Mouse (Mus musculus) ES-E14 (cell line): ENCODE measurements around the gene Ptgds. TPM values are rescaled to one million over a fixed set of nuclear protein-coding genes. Genes with fewer than 3 reads are reported as not detected.

Experiments used
- DNase-seq: peaks from one replicate; pipeline ENCODE4 v3.0.0-alpha.2; 2013; ENCODE audit warnings: low read depth, low spot score
- H3K27ac ChIP-seq: 2 replicates; pipeline ENCODE4 v1.5.1; 2012; ENCODE audit warnings: low read depth, mild to moderate bottlenecking, low read length, moderate library complexity, mixed read lengths; ENCODE audit not compliant: poor library complexity, insufficient read depth, severe bottlenecking
- H3K36me3 ChIP-seq: 2 replicates; pipeline ENCODE4 v1.6.1; 2012; ENCODE audit warnings: mild to moderate bottlenecking, low read length, moderate library complexity, mixed read lengths; ENCODE audit not compliant: control insufficient read depth, poor library complexity, insufficient read depth, severe bottlenecking
- H3K4me1 ChIP-seq, 2 experiments: fragments of 150-350 bp in 1 of 2; sonication (generic) in 1 of 2; 2 replicates each; pipeline ENCODE4 v1.6.1; 2012; ENCODE audit warnings: low read length in 2 of 2, mild to moderate bottlenecking in 1 of 2, mixed read lengths in 1 of 2; ENCODE audit not compliant: control insufficient read depth in 2 of 2, insufficient read depth in 2 of 2, poor library complexity in 1 of 2
- H3K4me3 ChIP-seq, 2 experiments: fragments of 150-350 bp in 1 of 2; sonication (generic) in 1 of 2; 2 replicates each; pipeline ENCODE4 v1.5.1; 2012; ENCODE audit warnings: low read length in 2 of 2, low read depth in 1 of 2, mild to moderate bottlenecking in 1 of 2, mixed read lengths in 1 of 2; ENCODE audit not compliant: insufficient read depth in 1 of 2, poor library complexity in 1 of 2, severe bottlenecking in 1 of 2
- H3K9ac ChIP-seq: 2 replicates; pipeline ENCODE4 v1.6.1; 2012; ENCODE audit warnings: low read depth, mild to moderate bottlenecking, low read length, mixed read lengths; ENCODE audit not compliant: poor library complexity, insufficient read depth, severe bottlenecking
- H3K9me3 ChIP-seq: fragments of 150-350 bp; sonication (generic); 2 replicates; pipeline ENCODE4 v1.6.1; 2012; ENCODE audit warnings: low read depth, mild to moderate bottlenecking, low read length; ENCODE audit not compliant: control insufficient read depth, insufficient read depth
- CHD2 ChIP-seq: IDR thresholded peaks from 2 replicates; pipeline ENCODE4 v1.6.1; 2014; ENCODE audit warnings: mild to moderate bottlenecking, low read depth, low read length, inconsistent platforms
- HCFC1 ChIP-seq: IDR thresholded peaks from 2 replicates; pipeline ENCODE4 v1.6.1; 2012; ENCODE audit warnings: low read length, inconsistent platforms, borderline replicate concordance; ENCODE audit not compliant: insufficient read depth
- MAFK ChIP-seq: IDR thresholded peaks from 2 replicates; pipeline ENCODE4 v1.6.1; 2014; ENCODE audit warnings: mild to moderate bottlenecking, low read depth, low read length, inconsistent platforms; ENCODE audit not compliant: insufficient read depth
- ZC3H11A ChIP-seq: IDR thresholded peaks from 2 replicates; pipeline ENCODE4 v1.6.1; 2012; ENCODE audit warnings: low read depth, mild to moderate bottlenecking, inconsistent platforms, low read length, borderline replicate concordance
- ZNF384 ChIP-seq: IDR thresholded peaks from 2 replicates; pipeline ENCODE4 v1.6.1; 2012; ENCODE audit warnings: low read depth, low read length, inconsistent platforms
- in situ Hi-C, 2 experiments: fragments of 600-800 bp; cut with MboI; formaldehyde crosslinking; loops; one replicate each; pipeline ENCODE4 v1.15.1; 2025; ENCODE audit warnings: low sequenced_read_pairs in 2 of 2, inconsistent platforms in 1 of 2; ENCODE audit not compliant: unreplicated experiment in 2 of 2
- total RNA-seq: library from RNA; depleted of rRNA; stranded (reverse); fragments of 300-350 nt; gene quantifications from 2 replicates; pipeline ENCODE4 v1.2.3, GENCODE M21; 2012; rRNA removed

Gene Ptgds
- total RNA-seq, 1 experiment, result 0.98 TPM

DNA sequence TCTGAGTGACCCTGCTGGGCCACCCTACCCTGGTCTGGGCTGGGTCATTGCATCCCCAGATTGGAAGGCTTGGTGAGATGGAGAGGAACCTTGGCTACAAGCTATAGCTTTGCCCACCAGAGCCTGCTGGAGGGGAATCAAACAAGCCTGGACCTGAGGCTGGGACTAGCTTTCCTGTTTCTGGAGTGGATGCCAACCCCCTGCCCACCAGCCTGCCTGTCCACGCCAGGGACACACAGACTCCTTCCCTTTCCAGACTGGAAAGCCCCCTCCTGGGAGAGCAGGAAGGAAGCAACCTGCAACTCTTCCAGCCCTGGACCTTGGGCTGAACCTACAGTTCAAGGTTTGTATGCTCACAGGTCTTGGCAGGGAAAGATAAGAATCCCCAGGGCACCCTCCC is 46.2 kb downstream of the Ptgds start:
- Histone ChIP-seq H3K4me3 (no peak overlapping the region), H3K9ac (no peak overlapping the region), H3K27ac (no peak overlapping the region), H3K36me3 (no peaks in the 10 kb centered on the region), H3K4me1 (peaks cover 0 to 8% of the 10 kb centered on the region in 2 experiments; a peak in 2 of 4 replicates), H3K9me3 (no peaks in the 10 kb centered on the region)
- no peak for TF ChIP-seq HCFC1
- no peak for TF ChIP-seq ZNF384
- no peak for TF ChIP-seq ZC3H11A
- no peak for TF ChIP-seq CHD2
- TF ChIP-seq MAFK, result no peak
- in situ Hi-C loops, result no loop called here
- DNase-seq, result no peak

- Histone ChIP-seq H3K9ac (no peak within 1 kb of the TSS), H3K4me1 (peaks cover 0 to 8% of the 10 kb centered on the region in 2 experiments; a peak in 2 of 4 replicates), H3K9me3 (no peaks in the 10 kb centered on the region), H3K27ac (no peak within 1 kb of the TSS), H3K36me3 (no peaks in the 10 kb centered on the region), H3K4me3 (no peak within 1 kb of the TSS)
- in situ Hi-C loops, result no loop called here
- DNase-seq, result no peak
- TF ChIP-seq HCFC1, result no peak
- TF ChIP-seq ZC3H11A, result no peak
- TF ChIP-seq CHD2, result no peak
- no peak for TF ChIP-seq MAFK
- TF ChIP-seq ZNF384, result no peak
Observed at GRCm38 (mm10) chr2:25422587-25423410, 47.0 kb downstream of the Ptgds start, which contains the start of gene Fut7. Fut7 (plus strand) TSS chr2:25423267.

- Histone ChIP-seq H3K27ac (no peak overlapping the region), H3K4me3 (no peak overlapping the region), H3K4me1 (peaks cover 0 to 8% of the 10 kb centered on the region in 2 experiments; a peak in 2 of 4 replicates), H3K9ac (no peak overlapping the region), H3K9me3 (no peaks in the 10 kb centered on the region), H3K36me3 (no peaks in the 10 kb centered on the region)
- TF ChIP-seq CHD2, result no peak
- TF ChIP-seq HCFC1, result no peak
- 0 out of 2 replicates have a peak, but pooled peaks have one; percentile 22 for TF ChIP-seq ZC3H11A
- no peak for TF ChIP-seq MAFK
- in situ Hi-C loops, result no loop called here
- peak; percentile 80 for DNase-seq
Observed at GRCm38 (mm10) chr2:25421896-25422295, 48.0 kb downstream of the Ptgds start.

DNA sequence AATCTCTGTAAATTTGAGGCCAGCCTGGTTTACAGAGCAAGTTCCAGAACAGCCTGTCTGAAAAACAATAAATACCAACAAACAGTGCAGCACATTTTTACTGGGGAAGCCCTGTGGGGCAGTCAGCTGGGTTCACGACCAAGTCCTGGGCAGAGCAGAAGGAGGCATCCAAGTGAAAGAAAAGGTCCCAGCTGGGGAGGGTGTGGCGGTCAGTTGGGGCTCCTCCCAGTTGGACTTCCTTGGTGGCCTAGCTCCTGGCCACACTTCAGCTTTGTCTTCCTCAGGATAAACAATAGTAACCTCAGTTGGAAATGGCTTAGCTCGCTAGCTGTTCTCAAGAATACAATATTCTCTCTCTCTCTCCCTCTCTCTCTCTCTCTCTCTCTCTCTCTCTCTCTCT is 52.4 kb downstream of the Ptgds start:
- TF ChIP-seq HCFC1 (no peak), ZNF384 (no peak), MAFK (no peak), ZC3H11A (no peak)
- no peak overlapping the region for H3K9ac ChIP-seq
- no peak overlapping the region for H3K27ac ChIP-seq
- no peaks in the 10 kb centered on the region for H3K36me3 ChIP-seq
- H3K4me3 ChIP-seq, result no peak overlapping the region
- no peak for DNase-seq
- in situ Hi-C loops, result no loop called here
- no peaks in the 10 kb centered on the region for H3K9me3 ChIP-seq
- peaks cover 0 to 4% of the 10 kb centered on the region in 2 experiments; a peak in 2 of 4 replicates for H3K4me1 ChIP-seq

Other genes starting within 250 kb of the Ptgds start
- 745 and 819 TPM in 2 replicates for gene Tubb4b, start 245.3 kb downstream of the Ptgds start, total RNA-seq
- gene Slc34a3, start 235.7 kb downstream of the Ptgds start, total RNA-seq, result 0.67 and 1.8 TPM in 2 replicates
- gene Rnf224, start 233.3 kb downstream of the Ptgds start, total RNA-seq, result 0.18 and 0.21 TPM in 2 replicates
- 4.8 and 6.1 TPM in 2 replicates for gene Rnf208, start 227.8 kb downstream of the Ptgds start, total RNA-seq
- gene Cysrt1, start 227.6 kb downstream of the Ptgds start, total RNA-seq, result 0.58 and 0.63 TPM in 2 replicates
- gene AL732309.1, start 223.2 kb downstream of the Ptgds start, total RNA-seq, result 14.5 and 32.9 TPM in 2 replicates
- gene Tmem203, start 214.6 kb downstream of the Ptgds start, total RNA-seq, result 20.2 and 27.8 TPM in 2 replicates
- 21.6 and 31.4 TPM in 2 replicates for gene Tprn, start 207.4 kb downstream of the Ptgds start, total RNA-seq
- 52.4 and 70.6 TPM in 2 replicates for gene Ssna1, start 197.6 kb downstream of the Ptgds start, total RNA-seq
- gene Anapc2, start 197.6 kb downstream of the Ptgds start, total RNA-seq, result 25.2 and 30.8 TPM in 2 replicates
- gene Tmem210, start 181.9 kb downstream of the Ptgds start, total RNA-seq, result not detected in 2 replicates
- gene Lrrc26, start 180.1 kb downstream of the Ptgds start, total RNA-seq, result 0.21 TPM in 1 of 2 replicates, not detected in the other
- gene Grin1, start 150.9 kb downstream of the Ptgds start, total RNA-seq, result 2.5 and 8.3 TPM in 2 replicates
- 73.0 and 100 TPM in 2 replicates for gene Man1b1, start 137.7 kb downstream of the Ptgds start, total RNA-seq
- 60.2 and 141 TPM in 2 replicates for gene Dpp7, start 113.7 kb downstream of the Ptgds start, total RNA-seq
- 18.7 and 22.0 TPM in 2 replicates for gene Uap1l1, start 104.4 kb downstream of the Ptgds start, total RNA-seq
- 34.4 and 53.8 TPM in 2 replicates for gene Sapcd2, start 97.7 kb downstream of the Ptgds start, total RNA-seq
- 0.76 and 2.4 TPM in 2 replicates for gene Entpd2, start 74.2 kb downstream of the Ptgds start, total RNA-seq
- gene Npdc1, start 70.7 kb downstream of the Ptgds start, total RNA-seq, result 28.3 and 43.8 TPM in 2 replicates
- 0.37 TPM in 1 of 2 replicates, not detected in the other for gene Fut7, start 46.8 kb downstream of the Ptgds start, total RNA-seq
- 12.6 and 21.9 TPM in 2 replicates for gene Abca2, start 41.3 kb downstream of the Ptgds start, total RNA-seq
- 0.32 and 1.5 TPM in 2 replicates for gene Clic3, start 13.2 kb downstream of the Ptgds start, total RNA-seq
- 4.8 and 7.2 TPM in 2 replicates for gene Paxx, start 9.0 kb downstream of the Ptgds start, total RNA-seq
- gene Lcn12, start 23.9 kb upstream of the Ptgds start, total RNA-seq, result not detected in 2 replicates
- gene Fbxw5, start 30.7 kb upstream of the Ptgds start, total RNA-seq, result 24.5 and 33.3 TPM in 2 replicates
- 2.1 and 4.7 TPM in 2 replicates for gene C8g, start 31.7 kb upstream of the Ptgds start, total RNA-seq
- 7.9 and 9.1 TPM in 2 replicates for gene Traf2, start 76.9 kb upstream of the Ptgds start, total RNA-seq
- 142 and 179 TPM in 2 replicates for gene Edf1, start 87.8 kb upstream of the Ptgds start, total RNA-seq
- gene Mamdc4, start 104.8 kb upstream of the Ptgds start, total RNA-seq, result 4.1 and 9.7 TPM in 2 replicates
- 29.9 and 39.4 TPM in 2 replicates for gene Phpt1, start 105.2 kb upstream of the Ptgds start, total RNA-seq
- 0.36 and 1.2 TPM in 2 replicates for gene Ajm1, start 111.7 kb upstream of the Ptgds start, total RNA-seq
- gene Rabl6, start 138.5 kb upstream of the Ptgds start, total RNA-seq, result 45.8 and 62.1 TPM in 2 replicates
- gene Ccdc183, start 147.6 kb upstream of the Ptgds start, total RNA-seq, result 0.04 TPM in 1 of 2 replicates, not detected in the other
- gene Tmem141, start 152.0 kb upstream of the Ptgds start, total RNA-seq, result 6.7 and 10.9 TPM in 2 replicates
- gene Fcna, start 158.0 kb upstream of the Ptgds start, total RNA-seq, result not detected in 2 replicates
- not detected in 2 replicates for gene Lcn8, start 183.1 kb upstream of the Ptgds start, total RNA-seq
- not detected in 2 replicates for gene Lcn5, start 187.9 kb upstream of the Ptgds start, total RNA-seq
- not detected in 2 replicates for gene Lcn6, start 206.7 kb upstream of the Ptgds start, total RNA-seq
- gene Lcn10, start 212.7 kb upstream of the Ptgds start, total RNA-seq, result not detected in 2 replicates
- gene Obp2a, start 230.0 kb upstream of the Ptgds start, total RNA-seq, result not detected in 2 replicates
- 8.2 and 13.0 TPM in 2 replicates for gene Bmyc, start 236.7 kb upstream of the Ptgds start, total RNA-seq